32 mouse cellular contexts compared by ENCODE assay signal in the genomic region with DNA sequence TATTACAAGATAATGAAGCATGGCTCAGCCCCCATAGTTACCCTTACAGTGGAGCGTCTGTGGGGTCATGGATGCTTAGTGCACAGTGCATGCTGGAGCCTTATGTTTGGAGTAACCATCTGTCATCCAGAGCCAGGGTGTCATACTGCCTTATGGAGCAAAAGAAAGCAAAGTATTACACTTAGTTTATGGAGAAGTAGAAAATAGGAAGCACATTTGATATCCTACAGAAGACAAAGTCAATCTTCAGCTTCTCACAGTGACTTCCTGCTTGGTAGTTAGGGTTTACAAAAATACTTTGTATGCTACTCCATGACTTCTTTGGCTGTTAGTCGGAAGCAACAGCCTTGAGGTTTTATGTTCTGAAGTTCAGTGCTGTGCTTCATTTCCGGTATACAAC. TPM values are rescaled to one million over a fixed set of nuclear protein-coding genes. Genes with fewer than 3 reads are reported as not detected.
DNase-seq lines count a peak whose midpoint lies in the region; ATAC-seq and TF ChIP-seq lines count a peak whose summit lies in the region.
"Had no signal": no experiment of that assay in that cellular context is flagged by ENCODE, and none has a peak within 500 bp of the region (broad histone marks: within the 10 kb centered on the region; RNA-seq: fewer than 3 reads in every experiment).

No protein-coding gene starts in this region.

- H3K36me3 ChIP-seq in forebrain, embryonic 15.5 days, result peaks cover 15% of the 10 kb centered on the region
- H3K36me3 ChIP-seq in forebrain, embryonic 10.5 days (replicated peaks), result peaks cover 45% of the 10 kb centered on the region
- peaks cover 2% of the 10 kb centered on the region; the same call in 1 of the 2 replicates for H3K36me3 ChIP-seq in spleen, adult 2 months (ENCODE audit: control insufficient read depth, insufficient read depth, low read length)
- H3K36me3 ChIP-seq in macrophage (ENCODE audit: inconsistent target), result no peaks in the 10 kb centered on the region

- 0 out of 2 replicates have a peak, but pooled peaks have one; percentile 21 for ATAC-seq in forebrain, embryonic 15.5 days (replicated peaks)
- ATAC-seq: inflammation-experienced regulatory T-cells, adult 6 months; midbrain, embryonic 15.5 days; Patski had no signal

- no peak overlapping the region for H3K4me2 ChIP-seq in forebrain, embryonic 15.5 days (replicated peaks)
- H3K4me2 ChIP-seq: embryonic facial prominence, embryonic 13.5 days; forebrain, embryonic 12.5 days; heart, embryonic 11.5 days; hindbrain, embryonic 15.5 days; midbrain, embryonic 15.5 days; neural tube, embryonic 12.5 days had no signal

- no peaks in the 10 kb centered on the region for H3K9me3 ChIP-seq in forebrain, embryonic 15.5 days
- H3K9me3 ChIP-seq in forebrain, embryonic 10.5 days, result no peaks in the 10 kb centered on the region
- H3K9me3 ChIP-seq: embryonic facial prominence, embryonic 13.5 days; forebrain, embryonic 12.5 days; hindbrain, embryonic 10.5 days; hindbrain, embryonic 15.5 days; midbrain, embryonic 15.5 days; neural tube, embryonic 12.5 days had no signal

- no peak for TF ChIP-seq CTCF in spleen, adult 2 months (IDR thresholded peaks at IDR 0.05; ENCODE audit: extremely low read depth, insufficient read depth, insufficient read length, insufficient replicate concordance)

- H3K9ac ChIP-seq in forebrain, embryonic 15.5 days (replicated peaks), result no peak overlapping the region
- H3K9ac ChIP-seq: embryonic facial prominence, embryonic 13.5 days; forebrain, embryonic 12.5 days; hindbrain, embryonic 15.5 days; midbrain, embryonic 15.5 days; neural tube, embryonic 12.5 days had no signal

- intact Hi-C loops in heart, postnatal 36 days (cut with DNase I), result no loop called here
- intact Hi-C loops in gastrocnemius, postnatal 14 days (cut with DNase I; ENCODE audit: low total_unique reads), result no loop called here

- DNase-seq in forebrain, embryonic 10.5 days (ENCODE audit: extremely low spot score, low spot score), result no peak
- DNase-seq in spleen, adult 2 months (ENCODE audit: low read depth in 1 of 2, low spot score in 2 of 2), result no peak
- no peak for DNase-seq in spleen, adult 18-20 months
- peak; percentile 44 for DNase-seq in naive thymus-derived CD4-positive, alpha-beta T cell, adult 2 months (ENCODE audit: low read depth)
- no peak for DNase-seq in heart, postnatal 36 days
- no peak for DNase-seq in gastrocnemius, postnatal 14 days
- DNase-seq: adrenal gland, postnatal 10 days; cerebellum, adult 11 months; cerebellum, adult 9-10 months; gastrocnemius, postnatal 25 days; heart, adult 18-20 months; kidney, adult 18-20 months; kidney, postnatal 4 days; layer of hippocampus, postnatal 36 days; liver; lung, adult 18-20 months; lung, postnatal 10 days; right cerebral cortex, postnatal 4 days; thymus, postnatal 14 days had no signal

- TF ChIP-seq POLR2A in spleen, adult 2 months (IDR thresholded peaks at IDR 0.05; ENCODE audit: low read depth, low read length), result no peak

- no peaks in the 10 kb centered on the region for H3K4me1 ChIP-seq in forebrain, embryonic 15.5 days
- peaks cover 7% of the 10 kb centered on the region for H3K4me1 ChIP-seq in forebrain, embryonic 10.5 days
- peaks cover 4% of the 10 kb centered on the region; the same call in 1 of the 2 replicates for H3K4me1 ChIP-seq in spleen, adult 2 months (ENCODE audit: control insufficient read depth, insufficient read depth, insufficient read length)
- H3K4me1 ChIP-seq: embryonic facial prominence, embryonic 13.5 days; midbrain, embryonic 15.5 days; neural tube, embryonic 12.5 days had no signal

- no peaks in the 10 kb centered on the region for H3K27me3 ChIP-seq in forebrain, embryonic 15.5 days
- H3K27me3 ChIP-seq in forebrain, embryonic 10.5 days (ENCODE audit: poor library complexity, severe bottlenecking), result no peaks in the 10 kb centered on the region
- H3K27me3 ChIP-seq in spleen, adult 2 months (ENCODE audit: control insufficient read depth, insufficient read depth, low read length), result no peaks in the 10 kb centered on the region
- H3K27me3 ChIP-seq: embryonic facial prominence, embryonic 13.5 days; forebrain, embryonic 12.5 days; hindbrain, embryonic 15.5 days; midbrain, embryonic 15.5 days; neural tube, embryonic 12.5 days; Patski had no signal

- H3K4me3 ChIP-seq in forebrain, embryonic 15.5 days, result no peak overlapping the region
- H3K4me3 ChIP-seq in forebrain, embryonic 10.5 days, result no peak overlapping the region
- H3K4me3 ChIP-seq in spleen, adult 2 months (ENCODE audit: extremely low read depth, insufficient read depth, insufficient read length), result no peak overlapping the region
- H3K4me3 ChIP-seq in macrophage (ENCODE audit: inconsistent target), result no peak overlapping the region
- H3K4me3 ChIP-seq: embryonic facial prominence, embryonic 13.5 days; forebrain, embryonic 12.5 days; hindbrain, embryonic 10.5 days; hindbrain, embryonic 15.5 days; midbrain, embryonic 15.5 days; neural tube, embryonic 12.5 days had no signal

- H3K27ac ChIP-seq in forebrain, embryonic 15.5 days (replicated peaks), result no peak overlapping the region
- H3K27ac ChIP-seq in forebrain, embryonic 10.5 days, result no peak overlapping the region
- H3K27ac ChIP-seq in spleen, adult 2 months (ENCODE audit: insufficient read depth, low read length), result peak overlapping the region; percentile 40; the same call in 1 of the 2 replicates
- peak overlapping the region; percentile 56 for H3K27ac ChIP-seq in macrophage
- H3K27ac ChIP-seq: embryonic facial prominence, embryonic 13.5 days; forebrain, embryonic 12.5 days; hindbrain, embryonic 10.5 days; hindbrain, embryonic 15.5 days; midbrain, embryonic 15.5 days; neural tube, embryonic 12.5 days had no signal

- H3K79me2 ChIP-seq in macrophage (ENCODE audit: inconsistent target), result no peaks in the 10 kb centered on the region

- 97% methylated on average over 3 of the region's 3 CpGs for WGBS in forebrain, embryonic 15.5 days
- WGBS in forebrain, embryonic 10.5 days, result 95% methylated on average over 3 of the region's 3 CpGs
- WGBS in spleen, adult 2 months, result 62% methylated on average over 3 of the region's 3 CpGs
- WGBS in macrophage (ENCODE audit: missing documents), result 42% methylated on average over 3 of the region's 3 CpGs

RNA-seq across cellular contexts. Expression of gene Nek10, which starts 2.4 kb away (rescaled TPM):
- 0.08 and 0.09 TPM in 2 replicates for polyA plus RNA-seq in forebrain, embryonic 15.5 days (2015; fragmentation: Nextera tagmentation; extraction: Ambion mirVana)
- polyA plus RNA-seq in forebrain, embryonic 10.5 days (2016; fragmentation: Nextera tagmentation; extraction: Ambion mirVana), result 0.05 TPM in 1 of 2 replicates, not detected in the other
- 0.01 TPM in 1 of 2 replicates, not detected in the other for polyA plus RNA-seq in spleen, adult 2 months (2012; rRNA removed)
- total RNA-seq in macrophage (2018; cell fraction: chromatin; rRNA removed), result under 1 TPM in 23 of 26 experiments, not detected in 3; 0.06 to 0.47 (median 0.17) TPM
- under 1 TPM in 16 of 26 experiments, not detected in 10; under 0.01 to 0.11 (median 0.04) TPM for total RNA-seq in macrophage (2018; cell fraction: cytosol; rRNA removed)
- total RNA-seq in macrophage (2018; cell fraction: nucleus; rRNA removed), result under 1 TPM in 19 of 26 experiments, not detected in 7; 0.05 to 0.62 (median 0.15) TPM
- 0.03 to 0.07 TPM (median 0.07 TPM) in 3 replicates for polyA plus RNA-seq in macrophage (2018)
- total RNA-seq in heart, postnatal 36 days (2021), result under 1 TPM; 0.08 to 0.35 TPM
- under 1 TPM in 1 of 2 experiments, not detected in 1; 0.07 TPM for total RNA-seq in gastrocnemius, postnatal 14 days (2021)
- total RNA-seq: MEL had no signal
- polyA plus RNA-seq: heart, embryonic 11.5 days; inflammation-experienced regulatory T-cells, adult 6 months; kidney, embryonic 16.5 days; neural tube, embryonic 12.5 days; Patski had no signal

Comparison
In these comparisons a context has a peak if more than half of its experiments do, and no peak if none do; other contexts are left out.
1. H3K27ac ChIP-seq: peak in spleen, adult 2 months (single experiment) and macrophage (single experiment); none in forebrain, embryonic 15.5 days (single experiment) and forebrain, embryonic 10.5 days (single experiment).